ENCODE assay signal across 26 mouse cellular contexts in genomic region chr6:82143496-82143895, GRCm38 (mm10).
DNase-seq lines count a peak whose midpoint lies in the region; ATAC-seq and TF ChIP-seq lines count a peak whose summit lies in the region.
"Had no signal": no experiment of that assay in that cellular context is flagged by ENCODE, and none has a peak within 500 bp of the region (broad histone marks: within the 10 kb centered on the region; RNA-seq: fewer than 3 reads in every experiment).

No protein-coding gene starts in this region.

- H3K9ac ChIP-seq in forebrain, embryonic 11.5 days (ENCODE audit: low read length), result no peak overlapping the region
- H3K9ac ChIP-seq in forebrain, postnatal 0 days, result no peak overlapping the region
- H3K9ac ChIP-seq in ES-E14 (ENCODE audit: insufficient read depth, low read depth, low read length, poor library complexity, severe bottlenecking), result no peak overlapping the region
- H3K9ac ChIP-seq: embryonic facial prominence, embryonic 13.5 days; forebrain, embryonic 13.5 days; hindbrain, embryonic 13.5 days had no signal

- WGBS in forebrain, embryonic 11.5 days, result 82% methylated on average over 6 of the region's 6 CpGs
- WGBS in forebrain, postnatal 0 days, result 89% methylated on average over 6 of the region's 6 CpGs

- in situ Hi-C loops in ES-E14 (cut with MboI; ENCODE audit: low sequenced_read_pairs in 2 of 2, unreplicated experiment in 2 of 2), result no loop called here

- no peak for TF ChIP-seq CTCF in forebrain, postnatal 0 days (IDR thresholded peaks at IDR 0.05; ENCODE audit: low read depth)
- peak; percentile 21 for TF ChIP-seq CTCF in layer of hippocampus, adult 2 months (conservative IDR thresholded peaks at IDR 0.05)

- peak; percentile 21 for DNase-seq in forebrain, embryonic 11.5 days (ENCODE audit: low spot score)
- no peak for DNase-seq in forebrain, postnatal 0 days
- no peak for DNase-seq in layer of hippocampus, adult 2 months (ENCODE audit: low spot score in 2 of 2)
- DNase-seq in layer of hippocampus, postnatal 14 days (ENCODE audit: low spot score in 2 of 2), result no peak
- DNase-seq in ES-E14 (ENCODE audit: low read depth, low spot score), result peak; percentile 26
- DNase-seq in ZHBTc4 (ENCODE audit: low read depth, low spot score), result peak; percentile 55
- no peak for DNase-seq in adrenal gland, adult (ENCODE audit: inconsistent age in 2 of 2, low spot score in 1 of 2)
- no peak for DNase-seq in frontal cortex, postnatal 10 days (ENCODE audit: low spot score in 2 of 2)
- DNase-seq: adrenal gland, postnatal 10 days; adrenal gland, postnatal 36 days; cerebellum, adult 18-20 months; cerebellum, adult 9-10 months; cerebellum, postnatal 25 days; embryo, embryonic 11 days; gastrocnemius, postnatal 25 days; kidney, adult 2 months had no signal

- H3K4me2 ChIP-seq in forebrain, embryonic 11.5 days (ENCODE audit: low read depth, low read length, severe bottlenecking), result no peak overlapping the region
- no peak overlapping the region for H3K4me2 ChIP-seq in forebrain, postnatal 0 days (ENCODE audit: low read depth)
- H3K4me2 ChIP-seq: embryonic facial prominence, embryonic 13.5 days; forebrain, embryonic 13.5 days; heart, embryonic 11.5 days; hindbrain, embryonic 13.5 days had no signal

- H3K4me3 ChIP-seq in forebrain, embryonic 11.5 days (ENCODE audit: low read depth, low read length), result no peak overlapping the region
- H3K4me3 ChIP-seq in forebrain, postnatal 0 days (ENCODE audit: low read depth, low read length), result no peak overlapping the region
- no peak overlapping the region for H3K4me3 ChIP-seq in layer of hippocampus, adult 2 months
- H3K4me3 ChIP-seq in ES-E14 (ENCODE audit: insufficient read depth in 1 of 2, low read depth in 1 of 2, low read length in 2 of 2, poor library complexity in 1 of 2, severe bottlenecking in 1 of 2), result no peak overlapping the region
- H3K4me3 ChIP-seq: embryonic facial prominence, embryonic 10.5 days; embryonic facial prominence, embryonic 13.5 days; erythroblast, embryonic 14.5 days; forebrain, embryonic 13.5 days; hindbrain, embryonic 13.5 days had no signal

- no peaks in the 10 kb centered on the region for H3K9me3 ChIP-seq in forebrain, embryonic 11.5 days (ENCODE audit: control insufficient read depth, low read length)
- no peaks in the 10 kb centered on the region for H3K9me3 ChIP-seq in forebrain, postnatal 0 days (ENCODE audit: low read length)
- no peaks in the 10 kb centered on the region for H3K9me3 ChIP-seq in ES-E14 (ENCODE audit: control insufficient read depth, insufficient read depth, low read depth, low read length)
- H3K9me3 ChIP-seq: embryonic facial prominence, embryonic 13.5 days had no signal

- no peak overlapping the region for H3K27ac ChIP-seq in forebrain, embryonic 11.5 days (ENCODE audit: low read depth, low read length)
- no peak overlapping the region for H3K27ac ChIP-seq in forebrain, postnatal 0 days (ENCODE audit: low read depth, low read length)
- no peak overlapping the region for H3K27ac ChIP-seq in layer of hippocampus, adult 2 months
- H3K27ac ChIP-seq in ES-E14 (ENCODE audit: insufficient read depth, low read depth, low read length, poor library complexity, severe bottlenecking), result no peak overlapping the region
- H3K27ac ChIP-seq: embryonic facial prominence, embryonic 10.5 days; embryonic facial prominence, embryonic 13.5 days; forebrain, embryonic 13.5 days; hindbrain, embryonic 13.5 days had no signal

- no peaks in the 10 kb centered on the region for H3K4me1 ChIP-seq in forebrain, embryonic 11.5 days (replicated peaks; ENCODE audit: control insufficient read depth, insufficient read depth, low read length)
- H3K4me1 ChIP-seq in forebrain, postnatal 0 days (ENCODE audit: insufficient read depth), result no peaks in the 10 kb centered on the region
- no peaks in the 10 kb centered on the region for H3K4me1 ChIP-seq in ES-E14 (ENCODE audit: control insufficient read depth in 2 of 2, insufficient read depth in 2 of 2, low read length in 2 of 2, poor library complexity in 1 of 2)
- H3K4me1 ChIP-seq: embryonic facial prominence, embryonic 10.5 days; embryonic facial prominence, embryonic 13.5 days; forebrain, embryonic 13.5 days; hindbrain, embryonic 13.5 days had no signal

- no peaks in the 10 kb centered on the region for H3K27me3 ChIP-seq in forebrain, embryonic 11.5 days (ENCODE audit: control insufficient read depth, insufficient read depth, low read length)
- H3K27me3 ChIP-seq in forebrain, postnatal 0 days (ENCODE audit: insufficient read depth, low read length), result no peaks in the 10 kb centered on the region
- H3K27me3 ChIP-seq: embryonic facial prominence, embryonic 13.5 days; forebrain, embryonic 13.5 days; hindbrain, embryonic 13.5 days had no signal

- no peaks in the 10 kb centered on the region for H3K36me3 ChIP-seq in forebrain, embryonic 11.5 days (ENCODE audit: control insufficient read depth, insufficient read depth, low read length)
- no peaks in the 10 kb centered on the region for H3K36me3 ChIP-seq in forebrain, postnatal 0 days (ENCODE audit: insufficient read depth)
- no peaks in the 10 kb centered on the region for H3K36me3 ChIP-seq in ES-E14 (ENCODE audit: control insufficient read depth, insufficient read depth, low read length, poor library complexity, severe bottlenecking)
- H3K36me3 ChIP-seq: embryonic facial prominence, embryonic 10.5 days; embryonic facial prominence, embryonic 13.5 days; hindbrain, embryonic 13.5 days had no signal

- no peak for ATAC-seq in forebrain, embryonic 11.5 days (replicated peaks; ENCODE audit: low FRiP score)
- ATAC-seq in forebrain, postnatal 0 days, result no peak
- ATAC-seq: activated CD4-positive, CD25-positive, alpha-beta regulatory T cell, adult 4 months; forebrain, embryonic 13.5 days; forebrain, embryonic 16.5 days; hindbrain, embryonic 16.5 days; intestine, embryonic 16.5 days had no signal

TF ChIP-seq in ES-E14, 5 proteins besides CTCF, POLR2A, EP300 and RAD21:
- TF ChIP-seq CHD2 (IDR thresholded peaks at IDR 0.05; ENCODE audit: low read depth, low read length) (no peak), ZC3H11A (IDR thresholded peaks at IDR 0.05; ENCODE audit: borderline replicate concordance, low read depth, low read length) (no peak), HCFC1 (IDR thresholded peaks at IDR 0.05; ENCODE audit: borderline replicate concordance, insufficient read depth, low read length) (no peak), MAFK (IDR thresholded peaks at IDR 0.05; ENCODE audit: insufficient read depth, low read depth, low read length) (no peak), ZNF384 (IDR thresholded peaks at IDR 0.05; ENCODE audit: low read depth, low read length) (no peak)
TF ChIP-seq in ES-E14: peak in this region for 0.

Comparison
In these comparisons a context has a peak if more than half of its experiments do, and no peak if none do; other contexts are left out.
1. DNase-seq: peak in forebrain, embryonic 11.5 days (single experiment), ES-E14 (single experiment) and ZHBTc4 (single experiment); none in forebrain, postnatal 0 days (single experiment), layer of hippocampus, adult 2 months (0 of 2), layer of hippocampus, postnatal 14 days (0 of 2), adrenal gland, adult (0 of 2) and frontal cortex, postnatal 10 days (0 of 2).